Mouse (Mus musculus) monocyte, adult 2 months (primary cell): ENCODE results near the gene Fbxo6.

ENCODE experiments used
- DNase-seq, 2 experiments: peaks; one replicate each; pipeline ENCODE4 v3.0.0; 2022; ENCODE audit warnings: low spot score in 2 of 2, low read depth in 1 of 2

The Fbxo6 gene

DNA sequence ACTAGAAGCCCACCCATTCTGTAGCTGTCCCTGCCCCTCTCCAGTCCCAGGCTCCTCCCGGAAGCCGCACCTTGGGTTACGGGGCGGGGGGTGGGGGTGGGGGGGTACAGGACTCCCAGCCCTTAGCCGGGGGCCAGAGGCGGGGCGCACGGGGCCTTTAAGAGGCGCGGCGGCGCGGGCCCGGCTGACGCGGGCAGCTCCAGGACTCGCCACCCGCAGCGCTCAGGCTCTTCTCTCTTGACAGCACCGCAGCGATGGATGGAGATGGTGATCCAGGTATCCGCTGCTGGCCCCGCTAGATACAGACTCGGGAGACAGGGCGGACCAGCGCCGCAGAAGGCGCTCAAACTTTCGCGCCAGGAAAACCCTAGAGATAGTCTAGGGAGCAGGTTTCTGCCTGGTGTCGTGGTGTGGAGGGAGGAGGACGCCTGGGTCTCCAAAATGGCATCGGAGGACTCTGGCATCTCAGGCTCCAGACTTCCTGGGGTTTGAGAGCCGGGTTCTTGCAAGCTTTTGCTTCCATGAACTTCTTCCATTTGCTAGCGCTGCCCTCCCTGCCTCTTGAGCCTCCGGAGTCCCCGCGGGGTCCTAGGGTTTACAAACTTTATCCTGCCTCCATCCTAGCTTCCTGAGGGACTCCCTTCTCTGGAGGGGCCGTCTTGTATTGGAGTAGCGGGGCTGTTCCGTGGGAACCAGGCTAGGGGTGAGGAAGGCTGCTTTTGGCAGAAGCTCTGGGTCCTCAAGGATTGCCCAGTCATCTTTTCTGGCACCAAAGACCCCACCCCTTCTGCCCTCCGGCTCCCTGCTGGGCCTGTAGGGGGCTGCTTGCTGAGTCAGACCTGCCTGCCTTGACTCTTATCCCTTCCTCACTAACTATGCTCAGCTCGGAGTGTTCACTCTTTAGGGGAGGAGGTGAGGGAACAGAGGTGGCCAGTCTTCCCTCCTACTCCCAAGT is 8.8 kb upstream of the Fbxo6 start, which contains the start of the genes Fbxo44 and Fbxo2:
TSS of gene Fbxo44 (minus strand) at position 47 of the 955 bp plus-strand sequence.
TSS of gene Fbxo2 (plus strand) at position 186 of the 955 bp plus-strand sequence.
- no peak for DNase-seq

DNA sequence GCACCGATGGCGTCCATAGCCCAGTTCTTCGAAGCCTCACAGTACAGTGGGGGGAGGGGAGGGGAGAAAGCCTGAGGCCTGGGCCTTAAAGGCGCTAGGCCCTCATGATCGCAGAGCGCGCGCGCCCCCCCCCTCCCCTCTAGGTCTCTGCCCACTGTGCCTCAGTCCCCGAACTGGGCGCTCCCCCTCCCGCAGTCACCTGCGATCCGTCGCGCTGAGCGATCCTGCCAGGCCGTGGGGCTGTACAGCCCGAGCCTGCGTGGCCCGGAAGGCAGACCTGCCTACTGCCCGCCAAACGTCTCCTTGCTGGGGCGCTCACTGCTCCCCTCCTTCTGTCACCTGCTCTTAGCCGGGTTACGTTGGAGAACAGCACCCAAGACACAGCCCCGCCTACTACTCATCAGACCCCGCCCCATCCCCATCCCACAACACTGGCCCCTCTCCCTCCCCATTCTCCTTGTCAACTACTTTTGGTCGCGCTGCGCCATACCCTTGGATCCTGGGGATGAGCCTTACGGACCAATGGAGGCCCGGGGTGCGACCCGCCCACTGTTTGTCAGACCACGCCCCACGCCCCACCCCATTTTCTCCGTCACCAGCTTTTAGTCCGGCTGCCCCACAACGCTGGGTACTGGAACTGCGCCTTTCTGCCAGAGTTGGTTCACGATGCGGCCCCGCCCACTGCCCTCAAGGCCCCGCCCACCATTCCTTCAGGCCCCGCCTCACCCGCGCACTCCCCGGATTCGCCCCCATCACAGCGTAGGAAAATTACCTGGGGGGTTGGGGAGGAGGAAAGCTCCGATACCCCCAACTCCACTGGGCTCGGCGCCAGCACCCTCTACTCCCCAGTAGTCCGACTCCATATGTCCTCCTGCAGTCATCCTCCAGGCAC is 7.8 kb upstream of the Fbxo6 start:
- DNase-seq: peak; percentile 68 to 88

DNA sequence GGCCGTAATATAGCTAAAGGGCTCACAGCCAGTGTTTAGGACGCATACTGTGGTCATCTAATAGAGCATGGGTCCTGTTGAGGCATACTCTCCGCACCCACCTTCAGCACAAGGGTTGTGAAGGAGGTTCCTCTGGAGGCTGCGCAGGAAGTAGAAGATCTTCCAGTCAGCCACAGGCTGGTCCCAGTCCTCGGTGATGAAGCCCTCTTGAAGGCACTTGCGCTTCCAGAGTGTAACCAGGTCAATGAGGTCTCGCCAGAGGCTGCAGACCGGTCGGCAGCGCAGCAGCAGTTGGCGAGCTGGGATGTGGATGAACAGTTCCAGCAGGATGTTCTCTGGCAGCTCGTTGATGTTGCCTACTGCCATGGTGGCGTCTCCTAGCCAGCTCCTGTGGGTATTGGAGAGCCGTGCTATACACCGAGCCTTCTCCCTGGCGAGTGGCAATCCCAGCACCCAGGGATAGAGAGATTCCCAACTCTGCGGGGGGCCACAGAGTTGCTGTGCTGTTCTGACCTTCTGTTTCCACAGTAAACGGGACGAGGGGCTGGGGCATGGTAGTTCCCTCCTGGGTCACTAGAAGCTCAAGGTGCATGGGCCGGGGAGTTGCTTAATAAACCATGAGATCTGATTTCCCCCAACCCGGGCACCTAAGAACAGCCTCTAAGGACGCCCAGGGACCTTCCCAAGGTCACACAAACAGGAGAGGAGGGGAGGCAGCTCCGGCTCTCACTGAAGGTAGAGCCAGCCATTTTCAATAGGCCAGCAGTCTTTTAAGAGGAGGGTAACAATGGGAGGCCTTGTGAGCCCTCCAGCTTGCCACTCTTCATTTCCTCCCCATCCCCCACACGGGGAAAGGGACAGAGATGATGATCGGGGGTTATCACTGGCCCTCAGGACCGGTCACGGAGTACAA is 6.8 kb upstream of the Fbxo6 start:
- no peak for DNase-seq

DNA sequence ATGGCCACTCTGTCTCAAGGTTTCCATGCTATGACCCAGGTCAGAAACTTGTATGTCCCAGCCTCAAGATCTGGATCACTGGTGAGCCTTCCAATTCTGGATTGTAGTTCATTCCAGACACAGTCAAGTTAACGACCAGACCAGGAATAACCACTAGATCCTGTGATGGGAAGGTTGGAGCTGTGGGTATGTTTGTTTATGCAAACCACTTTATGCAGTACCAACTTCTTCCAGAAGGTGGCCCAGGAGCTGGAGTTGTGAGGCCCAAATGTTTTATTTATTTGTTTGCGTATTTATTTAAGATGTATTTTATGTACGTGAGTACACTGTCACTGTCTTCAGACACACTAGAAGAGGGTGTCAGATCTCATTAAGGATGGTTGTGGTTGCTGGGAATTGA is 3.0 kb upstream of the Fbxo6 start:
- DNase-seq: no peak

DNA sequence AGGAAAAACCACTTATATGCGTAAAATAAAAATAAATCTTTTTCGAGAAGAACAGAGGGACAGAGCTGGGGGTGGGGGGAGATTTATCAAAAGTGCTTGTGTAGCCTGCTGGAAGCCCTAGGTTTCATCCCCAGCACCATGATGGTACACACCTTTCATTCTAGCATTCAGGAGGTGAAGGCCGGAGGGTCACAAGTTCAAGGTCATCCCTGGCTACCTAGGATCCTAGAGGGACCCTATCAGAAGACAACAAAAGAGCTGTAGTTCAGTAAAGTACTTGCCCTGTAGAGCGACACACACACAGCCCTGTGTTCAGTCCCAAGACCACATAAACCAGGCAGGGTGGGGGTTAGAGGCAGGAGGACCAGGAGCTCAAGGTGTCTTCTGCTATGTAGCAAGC is 2.1 kb upstream of the Fbxo6 start:
- no peak for DNase-seq

DNA sequence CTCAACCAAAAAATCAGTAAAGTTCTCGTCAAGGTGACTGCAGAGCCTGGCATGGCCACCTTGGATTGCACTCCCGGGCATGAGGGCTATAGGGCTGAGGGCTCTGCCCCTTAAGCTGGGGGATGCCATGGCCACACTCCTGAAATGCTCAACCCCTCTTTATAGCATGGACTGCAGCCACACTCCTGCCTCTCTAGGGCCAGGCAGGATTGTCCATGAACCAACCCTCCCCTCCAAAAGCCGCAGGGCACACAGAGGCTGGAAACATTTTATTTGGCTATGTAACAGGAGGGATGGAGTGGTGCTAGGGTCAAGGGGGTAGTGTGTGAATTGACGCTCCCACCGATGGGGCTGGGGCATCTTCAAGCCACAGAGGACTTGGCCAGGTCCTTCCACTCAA is 607 bp upstream of the Fbxo6 start:
- no peak for DNase-seq

DNA sequence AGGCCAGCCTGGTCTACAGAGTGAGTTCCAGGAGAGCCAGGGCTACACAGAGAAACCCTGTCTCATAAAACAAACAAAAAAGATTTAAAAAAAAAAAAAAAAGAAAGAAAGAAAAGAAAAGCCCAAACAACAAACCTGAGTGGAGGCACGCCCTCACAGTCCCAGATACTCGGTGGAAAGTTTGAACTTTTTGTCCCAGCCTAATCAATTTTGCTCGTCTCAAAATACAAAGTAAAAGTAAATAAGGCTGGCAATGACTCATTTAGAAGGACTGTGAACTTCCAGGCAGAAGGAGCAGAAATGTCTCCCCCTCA is 1.0 kb downstream of the Fbxo6 start:
- DNase-seq: no peak

DNA sequence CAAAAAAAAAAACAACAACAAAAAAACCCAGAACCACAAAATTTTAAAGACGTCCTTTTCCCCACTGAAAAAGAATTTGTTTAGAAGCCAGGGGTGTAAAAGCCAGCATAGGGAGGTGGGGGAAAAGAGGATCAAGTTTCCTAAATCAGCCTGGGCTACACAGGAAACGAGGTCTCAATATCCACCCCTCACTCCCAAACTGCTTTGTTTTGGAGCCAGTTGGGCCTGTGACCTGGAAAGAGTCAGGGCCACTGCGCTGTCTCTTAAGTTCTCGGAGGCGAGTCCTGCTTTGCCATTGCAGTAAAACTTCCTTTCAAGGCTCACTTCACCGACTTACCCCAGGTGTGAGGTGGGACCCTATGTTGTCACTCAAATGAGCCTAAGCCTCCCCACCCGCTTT is 1.7 kb downstream of the Fbxo6 start:
- DNase-seq: no peak

DNA sequence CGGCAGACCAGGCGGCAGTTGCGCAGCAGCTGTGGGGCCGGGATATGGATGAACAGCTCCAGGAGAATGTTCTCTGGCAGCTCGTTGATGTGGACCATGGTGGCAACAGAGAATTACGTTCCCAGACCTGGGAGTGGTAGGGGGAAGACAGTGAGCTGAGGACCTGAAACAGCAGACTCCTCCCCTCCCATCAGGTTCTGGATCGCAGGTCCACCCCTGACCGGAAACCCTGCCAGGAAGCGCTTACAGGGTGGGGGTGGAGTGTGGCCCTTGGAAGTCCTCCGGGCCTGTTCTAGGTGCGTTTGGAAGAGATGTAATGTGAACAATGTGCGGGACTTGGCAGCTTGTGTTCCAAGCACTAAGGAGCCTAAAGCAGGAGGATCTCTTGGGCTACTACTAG is 2.4 kb downstream of the Fbxo6 start:
- DNase-seq: no peak

DNA sequence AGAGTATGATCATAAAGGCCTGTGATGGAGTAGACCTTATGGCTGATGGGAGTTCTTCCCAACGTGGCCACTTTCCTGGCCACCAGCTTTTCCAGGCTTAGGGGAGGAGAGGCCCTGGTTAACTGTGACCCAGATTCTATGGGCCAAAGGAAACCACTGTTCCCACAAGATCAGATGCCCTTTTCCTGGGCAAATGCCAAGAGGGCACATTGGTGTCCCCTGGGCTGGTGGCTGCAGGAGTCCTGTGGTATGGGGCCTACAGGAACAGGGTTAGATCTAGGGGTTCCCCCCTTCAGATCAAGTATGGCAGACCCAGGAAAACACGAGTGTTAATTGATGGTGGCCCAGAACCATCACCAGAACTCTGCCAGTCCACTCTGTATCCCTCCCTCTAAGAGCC is 4.2 kb downstream of the Fbxo6 start:
- DNase-seq: no peak

DNA sequence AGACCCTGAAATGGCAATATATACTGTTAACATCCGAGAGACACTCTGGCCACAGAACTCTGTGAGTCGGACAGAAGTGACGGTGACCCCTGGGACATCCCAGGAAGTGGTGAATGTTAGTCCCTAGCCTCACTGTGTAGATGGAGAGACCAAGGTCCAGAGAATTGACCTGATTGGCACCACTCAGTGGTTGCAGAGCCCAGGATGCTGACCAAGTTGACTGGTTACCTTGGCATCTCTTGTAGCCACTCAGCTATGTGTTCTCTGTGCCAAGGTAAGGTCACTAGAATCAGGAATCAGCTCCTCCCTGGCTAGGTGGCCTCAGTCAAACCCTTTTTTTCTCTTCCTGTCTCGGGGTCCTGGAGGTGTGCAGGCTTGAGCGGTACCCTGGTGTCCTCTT is 8.2 kb downstream of the Fbxo6 start:
- no peak for DNase-seq

DNA sequence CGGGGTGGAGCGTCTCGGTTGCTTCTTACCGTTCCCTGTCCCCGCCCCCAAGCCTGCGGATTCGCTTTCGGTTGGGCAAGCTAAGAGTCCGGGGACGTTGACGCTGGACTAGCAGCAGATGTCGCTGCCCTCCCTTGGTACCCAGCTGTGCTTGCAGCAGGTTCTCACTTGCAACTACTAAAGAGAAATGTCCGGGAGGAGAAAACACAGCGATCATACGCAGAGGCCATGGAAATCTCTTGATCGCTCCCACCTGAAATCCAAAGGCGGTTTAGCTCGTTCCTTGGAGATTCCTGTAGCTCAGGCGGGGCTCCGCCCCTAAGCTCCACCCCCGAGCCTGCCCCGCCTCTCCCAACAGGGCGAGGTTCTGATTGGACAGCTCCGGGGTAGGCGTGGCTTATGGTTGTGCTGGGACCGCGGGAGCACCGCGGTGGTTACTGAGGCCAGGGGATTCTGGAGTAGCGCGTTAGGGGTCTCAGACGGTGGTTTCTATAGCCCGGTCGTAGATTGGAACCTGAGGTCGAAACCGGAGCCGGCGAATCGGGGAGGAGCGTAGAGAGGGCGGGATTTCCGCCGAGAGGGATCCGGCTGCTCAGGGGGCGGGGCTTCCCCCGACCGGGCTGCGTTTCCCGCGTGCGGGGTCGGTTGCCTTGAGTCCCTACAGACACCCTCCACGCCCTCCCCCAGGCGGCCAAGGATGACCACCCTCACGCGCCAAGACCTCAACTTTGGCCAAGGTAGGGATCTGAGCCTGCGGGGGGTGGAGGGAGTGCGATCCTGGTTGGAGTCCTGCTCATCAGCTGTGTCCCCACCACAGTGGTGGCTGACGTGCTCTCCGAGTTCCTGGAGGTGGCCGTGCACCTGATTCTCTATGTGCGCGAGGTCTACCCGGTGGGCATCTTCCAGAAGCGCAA is 11.6 kb downstream of the Fbxo6 start:
- DNase-seq: peak; percentile 84 to 94

DNA sequence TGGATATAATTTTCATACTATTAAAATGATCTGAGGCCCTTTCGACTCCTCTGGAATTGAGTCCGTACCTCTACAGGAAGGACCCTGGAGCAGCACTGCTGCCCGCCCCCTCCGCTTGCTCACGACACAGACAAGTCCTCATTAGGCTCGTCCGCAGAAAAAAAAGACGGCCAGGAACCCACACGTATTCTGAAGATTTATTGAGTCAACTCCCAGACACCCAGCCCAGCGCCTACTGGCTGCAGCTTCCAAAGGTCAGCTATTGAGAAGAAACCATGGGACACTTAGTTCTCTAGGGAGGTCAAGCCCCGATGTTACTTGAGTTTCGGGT is 12.2 kb downstream of the Fbxo6 start:
- no peak for DNase-seq

DNA sequence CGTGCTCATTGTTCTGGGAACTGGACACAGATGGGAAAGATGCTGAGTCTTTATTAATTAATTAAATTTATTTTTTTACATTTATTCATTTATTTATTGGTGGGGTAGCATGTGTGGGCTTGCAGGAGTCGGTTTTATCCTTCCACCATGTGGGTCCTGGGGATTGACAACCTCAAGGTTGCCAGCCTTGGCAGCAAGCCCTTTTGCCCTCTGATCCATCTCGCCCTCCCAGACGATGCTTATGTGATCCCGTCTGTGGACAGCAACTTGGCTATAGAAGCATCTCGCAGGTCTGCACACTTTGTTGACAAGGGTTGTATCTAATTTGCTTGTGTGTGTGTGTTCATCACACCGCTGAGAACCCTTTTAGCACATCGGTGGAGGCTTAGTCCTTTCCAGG is 14.4 kb downstream of the Fbxo6 start:
- DNase-seq: no peak

DNA sequence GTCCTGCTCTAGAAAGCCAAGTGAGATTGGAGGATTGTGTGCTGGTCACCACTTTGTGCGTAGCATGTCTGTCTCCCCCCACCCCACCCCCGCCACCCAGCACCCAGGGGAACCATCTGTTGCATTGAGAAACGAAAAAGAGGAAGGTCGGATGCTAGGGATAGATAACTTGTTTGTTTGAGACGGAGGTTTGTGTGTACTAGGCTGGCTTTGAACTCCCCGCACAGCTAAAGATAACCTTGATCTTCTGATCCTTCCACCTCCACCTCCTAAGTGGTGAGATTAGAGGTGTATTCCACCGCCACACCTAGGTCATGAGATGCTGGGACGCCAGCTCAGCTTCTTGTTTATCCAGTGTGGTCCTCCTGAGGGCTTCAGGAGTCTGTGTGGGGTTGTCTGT is 17.0 kb downstream of the Fbxo6 start:
- no peak for DNase-seq

DNA sequence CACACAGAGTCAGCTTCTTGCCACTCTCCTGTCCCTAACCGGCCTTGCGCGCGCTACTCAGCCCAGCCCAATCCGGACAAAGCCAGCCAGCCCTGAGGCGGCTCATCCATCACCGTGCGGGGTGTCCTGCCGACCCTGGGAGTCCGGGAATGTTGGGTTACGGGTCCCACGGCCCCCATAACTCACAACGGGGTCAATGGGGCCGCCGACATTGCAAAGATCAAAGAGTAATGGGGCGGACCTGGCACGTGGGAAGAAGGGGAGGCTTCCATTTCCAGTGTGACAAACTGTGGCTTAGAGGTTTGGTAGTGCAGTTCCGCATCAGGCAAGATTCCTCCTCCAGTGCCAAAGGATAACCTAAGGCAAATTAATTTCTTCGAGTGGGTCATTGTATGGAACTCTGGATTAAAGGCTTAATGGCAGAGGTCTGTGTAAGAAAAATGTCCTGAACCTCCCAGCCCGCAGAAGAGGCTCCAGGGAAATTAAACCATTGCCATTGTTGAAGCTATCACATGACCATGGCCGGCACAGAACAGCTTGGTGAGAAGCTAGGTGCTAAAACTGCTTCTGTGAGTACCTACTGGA is 20.4 kb downstream of the Fbxo6 start:
- no peak for DNase-seq

DNA sequence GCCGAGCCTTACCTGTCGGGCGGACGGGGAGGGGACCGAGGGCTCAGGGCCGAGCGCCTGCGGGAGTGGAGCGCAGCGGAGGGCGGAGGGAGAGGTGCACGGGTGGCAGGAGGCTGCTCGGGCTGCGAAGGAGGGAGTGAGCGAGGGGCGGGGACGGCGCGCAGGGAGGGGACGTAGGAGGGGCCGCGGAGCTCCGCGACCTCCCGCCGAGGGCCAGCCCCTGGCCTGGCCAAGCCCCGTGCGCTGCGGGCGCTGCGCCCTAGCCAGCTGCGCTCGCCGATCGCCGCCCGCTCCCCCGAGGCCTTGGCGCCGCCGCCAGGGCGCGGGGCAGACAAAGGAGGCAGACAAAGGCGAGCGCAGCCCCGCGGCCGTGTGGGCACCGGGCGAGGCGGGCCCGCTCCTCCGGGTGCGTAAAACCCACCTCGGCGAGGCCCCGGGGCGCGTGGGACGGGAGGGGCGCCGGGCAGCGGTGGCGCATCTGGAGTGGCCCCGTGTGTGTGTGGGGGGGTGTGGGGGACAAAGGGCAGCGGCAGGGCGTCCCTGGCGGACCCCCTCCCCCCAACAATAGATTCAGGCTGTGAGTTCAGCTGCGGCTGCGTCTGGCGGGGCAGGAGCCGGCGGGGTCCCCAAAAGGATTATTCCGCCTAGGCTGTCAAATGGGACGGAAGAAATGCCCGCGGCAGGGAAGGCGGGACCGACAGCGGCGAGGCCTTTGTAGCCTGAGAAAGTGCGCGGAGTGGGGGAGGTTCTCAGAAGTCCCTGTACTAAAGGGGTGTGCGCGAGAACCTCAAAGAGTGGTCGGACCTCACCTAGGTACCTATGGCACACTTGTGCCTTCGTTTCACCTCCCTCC is 21.2 kb downstream of the Fbxo6 start, which contains the start of gene Draxin:
TSS of gene Draxin (minus strand) at position 138 of the 853 bp plus-strand sequence.
- no peak for DNase-seq

DNA sequence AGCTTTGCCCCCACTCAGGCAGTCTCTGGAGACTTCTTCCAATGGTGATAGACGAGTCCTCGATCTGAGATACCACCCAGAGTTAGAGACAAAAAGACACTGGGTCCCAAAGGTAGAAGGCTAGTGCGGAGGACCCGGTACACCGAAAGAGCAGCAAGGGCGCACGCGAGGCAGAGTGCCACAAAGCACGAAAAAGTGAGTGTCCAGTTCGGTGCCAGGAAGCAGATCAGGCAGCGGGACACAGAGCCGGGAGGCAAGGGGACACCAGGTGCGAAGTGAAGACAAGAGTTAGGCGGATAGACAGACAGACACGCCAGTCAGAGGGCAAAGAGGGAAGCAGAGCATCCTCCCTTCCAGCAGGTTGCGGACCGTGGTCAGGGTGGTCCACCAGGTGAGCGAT is 21.8 kb downstream of the Fbxo6 start, which contains the start of gene Mad2l2:
TSS of gene Mad2l2 (plus strand) at position 252 of the 400 bp plus-strand sequence.
- no peak for DNase-seq

DNA sequence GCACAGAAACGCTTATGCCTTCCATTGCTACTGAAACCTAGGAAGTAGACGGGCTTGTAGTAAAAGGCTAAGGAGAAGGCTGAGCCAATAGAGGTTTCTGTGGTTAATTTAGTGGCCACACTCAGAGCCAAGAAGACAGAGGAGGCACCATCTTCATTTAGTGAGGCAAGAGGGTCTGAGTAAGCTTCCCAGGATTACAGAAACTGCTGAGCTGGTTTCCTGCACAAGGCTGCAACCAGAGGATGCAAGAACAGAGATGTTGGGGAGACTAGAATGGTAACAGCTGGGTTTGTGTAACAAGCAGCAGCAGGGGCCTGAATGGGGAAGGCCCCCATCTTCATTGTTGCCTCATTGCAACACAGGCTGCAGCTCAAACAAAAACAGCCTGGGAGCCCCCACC is 23.3 kb downstream of the Fbxo6 start:
- no peak for DNase-seq
